Mouse (Mus musculus) liver, embryonic 14.5 days (tissue): ENCODE measurements around the gene Avl9. TPM values are rescaled to one million over a fixed set of nuclear protein-coding genes. Genes with fewer than 3 reads are reported as not detected.
A peak's percentile ranks its signal among the peaks of the same experiment; 100 is the strongest.

Experiments used
- ATAC-seq: fragments of 200-750 bp; cut with Nextera tagmentation; 2 replicates; pipeline ENCODE4 v1.8.0; 2017; ENCODE audit warnings: moderate number of reproducible peaks, mild to moderate bottlenecking, moderate library complexity; ENCODE audit not compliant: insufficient read depth
- DNase-seq, 3 experiments: peaks; one replicate each; pipeline ENCODE4 v3.0.0-alpha.2; 2012 to 2013; ENCODE audit warnings: low read depth in 3 of 3, low spot score in 3 of 3
- H3K27ac ChIP-seq: fragments of 300-500 bp; sonication (generic); 2 replicates; pipeline ENCODE4 v1.5.1; 2014; ENCODE audit warnings: moderate library complexity, mild to moderate bottlenecking, control low read depth, inconsistent platforms
- H3K27me3 ChIP-seq: fragments of 300-500 bp; sonication (generic); 2 replicates; pipeline ENCODE4 v1.6.1; 2014; ENCODE audit warnings: mild to moderate bottlenecking, low read length, moderate library complexity; ENCODE audit not compliant: control insufficient read depth, insufficient read depth
- H3K36me3 ChIP-seq: fragments of 300-500 bp; sonication (generic); replicated peaks from 2 replicates; pipeline ENCODE4 v1.6.1; 2014; ENCODE audit warnings: low read depth; ENCODE audit not compliant: control insufficient read depth, insufficient read depth
- H3K4me1 ChIP-seq, 2 experiments: fragments of 200-500 bp in 1 of 2; fragments of 300-500 bp in 1 of 2; sonication (generic) in 1 of 2; replicated peaks; 2 replicates each; pipeline ENCODE4 v1.6.1; 2012 to 2014; ENCODE audit warnings: antibody characterized with exemption in 1 of 2, inconsistent platforms in 1 of 2, low read length in 1 of 2; ENCODE audit not compliant: control insufficient read depth in 2 of 2, insufficient read depth in 2 of 2
- H3K4me2 ChIP-seq: fragments of 300-500 bp; sonication (generic); 2 replicates; pipeline ENCODE4 v1.6.1; 2014; ENCODE audit warnings: low read depth, mild to moderate bottlenecking, control low read depth, moderate library complexity
- H3K4me3 ChIP-seq, 2 experiments: fragments of 200-500 bp in 1 of 2; fragments of 300-500 bp in 1 of 2; sonication (generic) in 1 of 2; 2 replicates each; pipeline ENCODE4 v1.5.1; 2012 to 2014; ENCODE audit warnings: low read depth in 2 of 2, low read length in 2 of 2, mild to moderate bottlenecking in 2 of 2, control low read depth in 1 of 2, inconsistent platforms in 1 of 2, moderate library complexity in 1 of 2; ENCODE audit not compliant: insufficient read depth in 1 of 2
- H3K9ac ChIP-seq: fragments of 300-500 bp; sonication (generic); replicated peaks from 2 replicates; pipeline ENCODE4 v1.6.1; 2014; ENCODE audit warnings: mild to moderate bottlenecking, control low read depth, moderate library complexity
- H3K9me3 ChIP-seq: fragments of 300-500 bp; sonication (generic); 2 replicates; pipeline ENCODE4 v1.6.1; 2016; ENCODE audit warnings: low read length, mixed read lengths; ENCODE audit not compliant: control insufficient read depth
- CTCF ChIP-seq: IDR thresholded peaks from 2 replicates; pipeline ENCODE4 v1.5.1; 2016; ENCODE audit warnings: antibody characterized with exemption, low read depth, control low read depth
- EP300 ChIP-seq: IDR thresholded peaks from 2 replicates; pipeline ENCODE4 v1.6.1; 2016; ENCODE audit warnings: antibody characterized with exemption, low read depth
- WGBS: fragments of 180-500 bp; shearing (Covaris S2); extraction: QIAGEN DNeasy Blood & Tissue Kit; methylation state at CpG from one replicate; pipeline ENCODE4 v1.1.7; 2014; ENCODE audit not compliant: insufficient replicate concordance; 5-methylcytosine and 5-hydroxymethylcytosine counted together
- polyA plus RNA-seq, 2 experiments: library from polyadenylated mRNA; depleted of rRNA in 1 of 2; stranded (reverse) in 1 of 2; unstranded in 1 of 2; fragments of >200 nt; fragmentation: Nextera tagmentation in 1 of 2; extraction: Ambion mirVana in 1 of 2; gene quantifications; 2 replicates each; pipeline versions ENCODE4 v1.2.1 to v1.2.3; 2012 to 2014

The Avl9 gene
- polyA plus RNA-seq, 2 experiments: 2.2 to 3.2 TPM

GRCm38 (mm10) chr6:56785068-56785467 is 70.4 kb downstream of the Avl9 start:
- Histone ChIP-seq H3K4me2 (no peak overlapping the region), H3K4me1 (peaks cover 25 to 28% of the 10 kb centered on the region in 2 experiments), H3K9me3 (no peaks in the 10 kb centered on the region), H3K9ac (no peak overlapping the region), H3K4me3 (no peak overlapping the region), H3K36me3 (peaks cover 52% of the 10 kb centered on the region), H3K27ac (no peak overlapping the region), H3K27me3 (no peaks in the 10 kb centered on the region)
- DNase-seq: no peak
- no peak for ATAC-seq
- no peak for TF ChIP-seq EP300
- TF ChIP-seq CTCF: no peak
- 67% methylated on average over 5 of the region's 5 CpGs for WGBS

GRCm38 (mm10) chr6:56787668-56788067 is 73.0 kb downstream of the Avl9 start:
- DNase-seq: no peak
- Histone ChIP-seq H3K4me3 (no peak overlapping the region), H3K4me2 (no peak overlapping the region), H3K9me3 (no peaks in the 10 kb centered on the region), H3K27me3 (no peaks in the 10 kb centered on the region), H3K9ac (no peak overlapping the region), H3K36me3 (peaks cover 36% of the 10 kb centered on the region), H3K27ac (no peak overlapping the region), H3K4me1 (peaks cover 30 to 31% of the 10 kb centered on the region in 2 experiments)
- no peak for ATAC-seq
- TF ChIP-seq CTCF (no peak), EP300 (no peak)
- WGBS: 52% methylated on average over 2 of the region's 2 CpGs

- ATAC-seq (no peak), DNase-seq (peak in 1 of 3 experiments; percentile 11)
- peaks cover 23 to 26% of the 10 kb centered on the region in 2 experiments for H3K4me1 ChIP-seq
- peaks cover 23% of the 10 kb centered on the region for H3K36me3 ChIP-seq
- H3K4me2 ChIP-seq: no peak overlapping the region
- WGBS: 21% methylated on average over 3 of the region's 3 CpGs
- no peaks in the 10 kb centered on the region for H3K27me3 ChIP-seq
- H3K9ac ChIP-seq: no peak overlapping the region
- no peak overlapping the region for H3K27ac ChIP-seq
- no peak overlapping the region for H3K4me3 ChIP-seq
- H3K9me3 ChIP-seq: no peaks in the 10 kb centered on the region
- TF ChIP-seq CTCF: no peak
- peak; percentile 62 for TF ChIP-seq EP300
These were observed 74.6 kb downstream of the Avl9 start for GRCm38 (mm10) chr6:56789336-56789735.

- TF ChIP-seq CTCF: no peak
- no peak for TF ChIP-seq EP300
These were observed 80.1 kb downstream of the Avl9 start for GRCm38 (mm10) chr6:56794834-56795233.

GRCm38 (mm10) chr6:56796232-56796631 is 81.5 kb downstream of the Avl9 start:
- H3K4me2 ChIP-seq: peak overlapping the region; percentile 69
- H3K4me1 ChIP-seq: peaks cover 17% of the 10 kb centered on the region in 2 experiments
- DNase-seq (peak in 1 of 3 experiments; percentile 26), ATAC-seq (no peak)
- H3K9me3 ChIP-seq: no peaks in the 10 kb centered on the region
- H3K27me3 ChIP-seq: no peaks in the 10 kb centered on the region
- no peaks in the 10 kb centered on the region for H3K36me3 ChIP-seq
- TF ChIP-seq EP300 (no peak), CTCF (no peak)
- H3K9ac ChIP-seq: peak overlapping the region; percentile 96
- H3K27ac ChIP-seq: peak overlapping the region; percentile 87
- peak overlapping the region; percentile 94 to 98 for H3K4me3 ChIP-seq
- WGBS: 3% methylated on average over 8 of the region's 8 CpGs

More at GRCm38 (mm10) chr6:56794834-56795233, 80.1 kb downstream of the Avl9 start:
- ATAC-seq (no peak), DNase-seq (no peak)
- Histone ChIP-seq H3K4me2 (peak overlapping the region; percentile 69), H3K36me3 (no peaks in the 10 kb centered on the region), H3K27me3 (no peaks in the 10 kb centered on the region), H3K4me1 (peaks cover 19 to 21% of the 10 kb centered on the region in 2 experiments), H3K27ac (no peak overlapping the region), H3K9ac (peak overlapping the region; percentile 96; the same call in 1 of the 2 replicates), H3K9me3 (no peaks in the 10 kb centered on the region), H3K4me3 (peak overlapping the region; percentile 19 to 94; a peak in 3 of 4 replicates)
- 84% methylated on average over 5 of the region's 5 CpGs for WGBS
